Mouse (Mus musculus) erythroblast, embryonic 14.5 days (primary cell): Measurements from ENCODE around the gene Gmds.

ENCODE experiments used
- GATA1 ChIP-seq: IDR thresholded peaks from 2 replicates; pipeline ENCODE4 v1.6.1; 2012; ENCODE audit warnings: low read length, inconsistent platforms, mixed read lengths
- TAL1 ChIP-seq: IDR thresholded peaks from 3 replicates; pipeline ENCODE4 v1.6.1; 2012; ENCODE audit warnings: low read length, inconsistent platforms, mixed read lengths

- TF ChIP-seq GATA1 (no peak), TAL1 (no peak)
These were observed 283.2 kb downstream of the Gmds start for GRCm38 (mm10) chr13:32055321-32055720.
